Mouse (Mus musculus): ENCODE measurements at regions not wholly inside any gene's neighbourhood (a gene's known extent, or its start where the extent isn't known, plus 50 kb on each side); places are given as distances from the start of the nearest gene placed in this dataset.

DNA sequence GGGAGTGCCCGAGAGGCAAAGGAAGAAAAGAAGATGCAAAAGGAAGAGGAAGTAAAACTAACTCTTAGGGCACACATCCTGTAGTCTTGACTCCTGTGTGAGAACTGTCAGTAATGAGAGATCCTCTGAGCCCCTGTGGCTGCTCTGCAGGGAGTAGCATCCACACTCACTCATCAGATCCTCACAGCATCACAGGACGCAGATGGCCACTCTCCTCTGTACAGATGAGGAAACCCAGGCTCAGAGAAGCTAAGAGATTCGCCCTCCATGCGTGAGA, 117.0 kb upstream of the Habp2 start:
- DNase-seq (ENCODE audit: extremely low spot score in 1 of 2, low spot score in 1 of 2), result no peak

DNA sequence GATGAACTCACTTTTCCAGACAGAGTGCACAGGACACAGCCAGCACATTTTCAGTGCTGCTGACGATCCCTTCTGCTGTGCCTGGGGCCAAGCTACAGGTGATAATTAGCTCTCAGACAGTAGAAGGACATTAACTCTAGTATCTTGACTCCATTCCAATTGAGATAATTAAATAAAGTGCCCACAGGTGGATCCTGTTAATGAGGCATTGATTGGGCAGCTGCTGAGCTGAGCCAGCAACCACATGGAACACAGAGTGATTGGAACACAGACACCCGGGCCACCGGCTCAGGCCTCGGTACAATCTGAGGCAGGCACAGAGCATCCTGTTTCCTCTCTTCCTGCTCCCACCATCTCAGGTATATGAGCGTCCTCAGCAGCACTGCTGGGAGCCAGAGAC, 114.5 kb upstream of the Habp2 start:
- no peak for DNase-seq (ENCODE audit: extremely low spot score in 1 of 2, low spot score in 1 of 2)

DNA sequence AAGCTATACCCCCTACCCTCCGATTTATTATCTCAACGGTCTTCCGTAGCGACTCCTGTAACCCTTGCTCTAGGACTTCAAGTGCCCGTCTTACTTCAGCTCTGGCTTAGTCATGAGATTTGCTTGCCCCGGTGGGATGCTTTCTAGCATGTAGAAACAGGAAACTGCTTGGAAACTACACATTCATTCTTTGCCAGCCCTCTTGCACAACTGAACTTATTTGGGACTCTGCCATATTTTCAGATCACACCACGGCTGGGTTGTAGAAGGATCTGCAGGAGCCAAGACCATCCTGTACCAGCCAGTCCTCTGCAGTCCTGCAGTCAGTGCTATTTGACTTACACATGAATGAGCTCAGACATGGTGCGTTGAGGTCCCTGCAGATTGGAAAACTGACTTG, 110.9 kb upstream of the Habp2 start:
- no peak for DNase-seq (ENCODE audit: extremely low spot score in 1 of 2, low spot score in 1 of 2)

DNA sequence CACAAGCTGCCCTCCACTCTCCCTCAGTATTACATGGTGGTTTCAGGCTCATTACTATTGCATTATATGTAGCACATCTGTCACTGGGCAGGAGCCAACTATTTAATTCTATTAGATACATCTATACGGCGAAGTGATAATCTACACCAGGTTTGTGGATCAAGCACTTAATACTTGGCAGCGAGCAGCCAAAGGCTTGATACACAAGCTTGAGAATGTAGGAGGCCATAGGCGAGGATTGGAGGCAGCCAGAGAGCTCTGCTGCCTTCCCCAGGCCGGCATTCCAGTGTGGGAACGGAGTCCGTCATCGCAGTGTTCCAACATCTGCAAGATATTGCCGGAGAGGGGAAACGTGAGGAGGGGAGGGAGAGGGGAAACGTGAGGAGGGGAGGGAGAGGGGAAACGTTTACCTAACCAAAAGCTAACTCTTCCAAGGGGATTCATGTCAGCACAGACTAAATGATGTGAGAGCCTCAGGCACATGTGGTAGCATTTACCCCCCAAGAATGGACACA, 109.6 kb upstream of the Habp2 start:
- DNase-seq (ENCODE audit: extremely low spot score in 1 of 2, low spot score in 1 of 2), result no peak

DNA sequence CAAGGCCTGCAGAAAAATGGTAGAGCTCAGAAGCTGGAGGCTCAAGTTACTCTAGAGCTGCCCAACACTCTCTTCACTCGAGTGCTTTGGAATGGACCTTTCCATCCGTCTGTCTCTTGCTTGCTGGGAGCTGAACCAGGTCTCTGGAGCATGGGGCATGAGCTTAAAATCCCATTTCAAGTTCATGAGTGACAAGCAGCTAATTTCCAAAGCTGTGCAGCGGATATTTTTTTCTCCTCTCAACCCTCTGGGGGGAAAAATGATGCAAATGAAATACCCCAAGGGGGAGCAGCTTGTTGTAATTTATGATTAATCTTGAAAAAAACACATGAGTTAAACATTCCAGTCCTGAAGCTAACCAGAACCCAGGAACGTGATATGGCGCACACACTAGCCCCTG, 101.2 kb upstream of the Habp2 start:
- DNase-seq (ENCODE audit: extremely low spot score in 1 of 2, low spot score in 1 of 2), result no peak

DNA sequence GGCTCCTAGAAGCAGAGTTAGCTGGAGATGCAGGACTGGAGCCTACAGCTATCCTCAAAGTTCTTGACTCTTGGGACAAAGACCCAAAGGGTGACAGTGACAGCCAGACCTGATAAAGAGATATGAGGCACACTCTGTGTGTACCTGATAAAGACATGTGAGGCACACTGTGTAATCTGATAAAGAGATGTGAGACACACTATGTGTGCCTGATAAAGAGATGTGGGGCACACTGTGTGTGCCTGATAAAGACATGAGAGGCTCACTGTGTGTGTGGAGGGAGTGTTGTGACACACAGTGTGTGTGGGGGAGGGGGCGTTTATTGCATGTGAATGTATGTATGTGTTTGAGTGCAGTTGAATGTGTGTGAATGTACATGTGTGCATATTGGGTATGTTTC, 97.8 kb upstream of the Habp2 start:
- no peak for DNase-seq (ENCODE audit: extremely low spot score in 1 of 2, low spot score in 1 of 2)

DNA sequence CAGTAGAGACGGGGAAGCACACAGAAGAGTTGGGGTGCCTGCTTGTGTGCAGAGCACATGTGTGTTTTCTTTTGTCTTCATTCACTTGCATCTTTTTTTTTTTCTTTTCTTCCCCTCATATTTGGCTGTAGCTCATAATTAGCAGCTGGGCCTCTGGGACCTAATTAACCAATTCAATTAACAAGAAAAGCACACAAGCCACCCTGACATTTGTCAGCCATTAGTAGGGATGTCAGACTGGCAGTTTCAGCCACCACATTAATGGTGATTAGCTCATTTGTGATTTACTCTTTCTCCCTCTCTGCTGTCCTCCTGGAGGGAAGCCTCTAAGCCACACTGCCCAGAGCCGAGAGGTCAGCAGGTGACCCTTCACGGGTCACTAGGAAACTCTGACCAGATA, 96.7 kb upstream of the Habp2 start:
- no peak for DNase-seq (ENCODE audit: extremely low spot score in 1 of 2, low spot score in 1 of 2)

DNA sequence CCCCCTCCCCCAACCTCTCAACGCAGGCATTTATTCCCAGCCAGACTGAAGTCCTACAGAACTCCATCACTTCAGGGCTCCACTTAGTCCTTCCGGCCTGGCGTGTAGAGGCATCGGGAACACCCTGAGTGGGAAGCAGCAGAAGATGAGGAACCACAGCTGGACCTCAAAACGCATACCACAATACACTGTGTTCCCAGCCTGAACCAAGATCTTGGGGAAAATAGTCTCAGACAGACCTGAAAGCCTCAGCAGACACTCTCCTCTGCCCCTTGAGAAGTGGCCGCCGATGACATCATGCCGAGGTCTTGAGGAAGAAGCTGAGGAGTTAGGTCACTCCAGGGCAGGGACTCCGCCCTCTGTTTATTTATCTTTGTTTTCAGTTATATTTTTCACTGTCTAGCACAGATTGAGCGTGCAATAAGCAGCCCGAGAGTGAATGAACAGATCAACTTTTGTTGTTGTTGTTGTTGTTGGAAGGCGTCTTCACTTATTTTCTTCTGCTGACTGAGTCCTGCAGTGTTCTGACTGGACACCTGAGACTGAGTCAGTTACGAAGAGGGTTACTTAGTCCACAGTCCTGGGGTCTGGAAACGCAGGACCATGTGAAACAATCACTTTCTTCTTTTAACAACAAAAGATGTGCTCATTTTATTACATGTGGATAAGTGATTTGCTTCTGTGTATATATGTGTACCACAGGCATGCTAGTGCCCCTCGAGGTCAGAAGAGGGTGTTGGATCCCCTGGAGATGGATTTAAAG, 88.3 kb upstream of the Habp2 start:
- no peak for DNase-seq (ENCODE audit: extremely low spot score in 1 of 2, low spot score in 1 of 2)

DNA sequence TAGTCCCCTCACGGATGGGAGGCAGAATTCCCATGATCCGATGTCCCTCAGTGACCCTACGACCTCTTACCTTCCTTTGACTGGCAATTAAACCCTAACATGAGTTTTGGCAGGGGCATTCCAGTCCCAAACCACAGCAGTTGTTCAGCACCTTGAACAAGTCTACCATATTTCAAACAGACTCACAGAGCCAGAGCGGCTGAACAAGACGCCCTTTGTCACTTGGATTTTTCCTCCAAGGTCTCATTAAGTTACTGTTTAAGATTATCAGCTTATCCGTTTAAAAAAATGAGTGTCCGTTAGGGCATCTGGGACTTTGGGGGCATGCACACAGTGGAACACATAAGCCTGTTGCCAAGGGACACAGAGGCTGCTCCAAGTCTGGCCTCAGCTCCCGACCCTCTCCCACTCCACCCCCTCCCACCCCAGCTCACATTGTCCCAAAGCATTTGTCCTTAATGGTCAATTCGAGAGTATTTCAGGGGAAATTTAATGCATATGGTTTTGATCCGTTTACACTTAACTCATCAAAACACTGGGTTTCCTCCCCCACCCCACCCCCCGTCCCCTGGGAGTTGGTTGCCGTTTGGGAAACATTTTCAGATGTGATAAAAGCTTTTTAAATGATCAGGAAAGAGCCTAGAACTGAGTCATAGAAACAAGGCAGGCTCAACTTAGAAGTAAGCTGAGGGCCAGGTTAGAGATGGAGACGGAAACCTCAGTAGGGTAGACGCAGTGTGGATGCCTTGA, 87.4 kb upstream of the Habp2 start:
- DNase-seq (ENCODE audit: extremely low spot score in 1 of 2, low spot score in 1 of 2), result no peak

DNA sequence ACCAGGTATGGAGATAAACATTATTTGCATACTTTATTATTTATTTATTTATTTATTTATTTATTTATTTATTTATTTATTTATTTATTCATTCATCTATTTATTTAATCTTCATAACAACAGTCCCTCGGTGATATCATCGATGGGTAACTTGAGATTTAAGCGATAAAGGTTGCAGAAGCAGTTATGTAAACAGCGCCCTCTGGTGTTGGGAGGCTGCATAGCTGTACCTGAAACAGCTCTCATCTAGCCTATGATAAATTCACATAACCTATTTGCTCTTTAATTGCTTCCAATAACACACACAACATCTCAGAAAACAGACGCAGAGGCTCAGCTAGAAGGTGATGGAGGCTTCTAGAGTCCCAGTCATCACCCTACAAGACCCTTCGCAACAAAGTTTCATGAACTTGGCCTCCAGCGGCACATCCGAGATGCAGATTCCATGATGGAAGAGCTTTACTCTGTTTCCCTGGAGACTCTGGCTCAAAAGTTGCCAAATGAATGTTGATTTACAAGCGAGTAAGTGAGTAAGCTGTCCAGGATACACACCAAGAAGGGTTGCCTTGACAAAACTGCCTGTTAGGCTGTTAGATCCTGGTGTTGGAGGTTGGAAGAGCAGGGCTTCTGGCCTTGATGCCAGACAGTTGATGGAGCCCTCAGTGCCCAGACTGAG, 85.8 kb upstream of the Habp2 start:
- DNase-seq (ENCODE audit: extremely low spot score in 1 of 2, low spot score in 1 of 2), result peak in 1 of 2 experiments; percentile 6

DNA sequence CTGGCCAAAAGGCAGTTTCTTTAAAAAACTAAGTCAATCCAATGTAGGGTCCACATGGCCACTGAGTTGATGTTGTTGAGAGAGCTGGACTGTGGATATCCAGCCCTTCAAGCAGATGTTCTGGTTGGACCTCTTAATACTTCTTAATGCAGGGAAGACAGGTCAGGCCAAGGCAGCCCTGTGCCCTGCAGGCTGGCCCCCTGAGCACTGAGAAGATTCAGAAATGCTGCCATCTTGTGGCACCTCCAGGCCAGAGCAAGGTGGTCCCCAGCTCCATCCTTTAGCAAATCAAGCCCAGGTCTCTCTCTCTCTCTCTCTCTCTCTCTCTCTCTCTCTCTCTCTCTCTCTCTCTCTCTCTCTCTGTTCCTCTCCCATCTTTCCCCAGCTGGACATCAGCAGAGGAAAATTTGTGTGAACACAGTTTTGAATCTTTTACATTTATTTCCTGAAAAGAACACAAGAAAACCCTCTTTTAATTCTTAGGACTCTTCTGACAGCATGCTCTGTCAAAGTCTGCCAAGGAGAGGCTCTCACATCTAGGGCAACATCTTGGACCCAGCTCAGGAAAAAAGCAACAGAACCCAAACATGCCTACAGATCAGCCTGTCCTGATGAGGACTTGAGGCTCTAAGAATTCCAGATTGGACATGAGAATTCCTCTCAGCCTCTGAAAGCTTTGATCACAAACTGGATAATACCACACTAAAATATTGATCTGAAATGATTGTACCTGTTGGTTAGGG, 85.0 kb upstream of the Habp2 start:
- DNase-seq (ENCODE audit: extremely low spot score in 1 of 2, low spot score in 1 of 2), result peak in 1 of 2 experiments; percentile 41

DNA sequence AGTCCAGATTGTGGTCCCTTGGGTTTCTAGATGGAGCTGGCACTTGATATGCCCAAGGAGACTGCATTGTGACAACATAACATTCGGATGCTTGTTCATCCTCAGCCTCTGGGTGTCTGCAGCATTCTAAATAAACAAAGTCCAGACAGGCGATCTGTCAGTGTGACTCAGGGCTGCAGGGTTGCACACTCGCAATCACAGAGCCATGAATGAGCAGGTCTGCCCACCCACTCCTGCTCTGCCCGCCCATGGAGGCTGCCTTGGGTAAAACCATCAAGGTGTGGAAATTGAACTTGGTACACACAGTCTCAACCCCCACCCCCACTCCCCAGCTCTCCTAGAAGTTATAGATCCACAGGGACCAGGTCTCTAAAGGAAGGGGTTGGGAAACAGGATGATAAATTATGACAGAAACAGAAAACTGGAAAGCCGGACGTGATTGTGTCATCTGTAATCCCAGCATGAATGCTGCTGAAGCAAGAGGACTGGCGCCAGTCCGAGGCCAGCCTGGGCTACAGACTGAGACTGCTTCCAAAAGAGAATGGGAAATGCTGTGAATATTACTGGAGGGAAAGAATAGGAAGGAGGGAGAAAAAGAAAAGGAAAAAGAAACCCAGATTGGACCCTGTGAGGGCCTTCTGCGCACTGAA, 84.3 kb upstream of the Habp2 start:
- no peak for DNase-seq (ENCODE audit: extremely low spot score in 1 of 2, low spot score in 1 of 2)

DNA sequence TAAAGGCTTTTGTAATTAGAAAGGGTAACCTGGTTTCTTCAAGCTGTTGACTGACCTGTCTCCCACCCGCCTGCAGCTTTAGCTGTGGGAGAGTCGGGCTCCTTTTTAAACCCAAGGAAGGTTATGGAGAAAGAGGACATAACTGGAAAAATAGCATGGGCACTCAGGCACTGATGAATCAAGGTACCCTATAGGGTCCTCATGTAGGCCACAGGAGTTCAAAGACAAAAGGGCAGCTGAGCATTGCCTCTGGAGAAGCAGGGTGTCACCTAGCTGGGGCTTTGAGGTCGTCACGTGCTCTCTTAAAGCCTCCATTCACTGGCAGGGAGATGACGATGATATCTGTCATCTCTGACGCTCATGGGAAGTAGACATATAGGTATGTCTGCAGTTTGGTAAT, 68.4 kb upstream of the Habp2 start:
- no peak for DNase-seq (ENCODE audit: extremely low spot score in 1 of 2, low spot score in 1 of 2)

DNA sequence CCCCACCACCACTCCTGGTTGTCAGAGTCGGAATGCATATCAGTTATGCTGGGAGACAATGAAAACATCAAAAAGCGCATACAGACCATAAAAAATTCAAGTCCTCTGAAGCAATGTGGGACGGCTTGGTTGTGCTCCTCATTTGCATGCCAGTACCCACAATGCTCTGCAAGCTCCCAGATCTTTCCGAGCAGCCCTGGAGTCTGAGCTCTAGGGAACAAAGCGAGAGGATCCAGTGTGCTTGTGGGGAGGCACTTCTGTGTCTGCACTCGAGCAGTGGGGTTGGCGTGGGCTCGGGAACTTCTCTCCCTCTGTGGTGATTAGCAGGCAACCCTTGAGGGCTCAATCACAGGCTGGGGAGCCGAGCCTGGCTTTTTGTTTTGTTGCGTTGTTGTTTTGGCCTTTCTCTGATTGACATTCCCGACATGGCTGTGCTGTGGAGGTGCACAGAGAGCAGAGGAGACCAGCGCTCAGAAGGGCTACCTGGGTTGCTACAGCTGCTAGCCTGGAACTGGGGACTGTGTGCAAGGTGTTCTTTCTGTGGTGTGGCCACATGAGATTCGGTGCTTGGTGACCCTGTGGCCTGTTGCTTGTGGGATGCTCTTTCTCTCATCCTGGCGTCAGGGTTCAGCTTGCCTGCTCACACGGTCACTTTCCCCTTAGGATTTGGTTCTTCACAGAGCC, 66.1 kb upstream of the Habp2 start:
- peak in 1 of 2 experiments; percentile 7 for DNase-seq (ENCODE audit: extremely low spot score in 1 of 2, low spot score in 1 of 2)

DNA sequence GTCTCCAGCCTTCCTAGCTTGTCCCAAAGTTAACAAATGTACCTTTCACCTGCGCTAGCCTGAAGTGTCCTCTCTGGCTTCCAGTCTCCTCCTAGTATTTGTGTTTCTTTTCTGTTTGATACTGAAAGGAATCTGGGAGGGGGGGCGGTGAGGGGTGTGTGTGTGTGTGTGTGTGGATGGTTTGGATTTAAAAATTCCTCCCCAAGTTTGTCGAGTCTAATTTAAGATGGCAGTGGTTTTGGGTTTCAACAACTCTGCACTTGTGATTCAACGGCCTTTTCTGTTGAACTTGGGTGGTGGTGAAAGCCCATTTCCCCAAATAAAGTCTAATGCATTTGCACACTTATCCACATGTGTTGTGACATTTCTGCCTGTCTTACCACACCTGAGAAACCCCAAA, 64.4 kb upstream of the Habp2 start:
- no peak for DNase-seq (ENCODE audit: extremely low spot score in 1 of 2, low spot score in 1 of 2)

DNA sequence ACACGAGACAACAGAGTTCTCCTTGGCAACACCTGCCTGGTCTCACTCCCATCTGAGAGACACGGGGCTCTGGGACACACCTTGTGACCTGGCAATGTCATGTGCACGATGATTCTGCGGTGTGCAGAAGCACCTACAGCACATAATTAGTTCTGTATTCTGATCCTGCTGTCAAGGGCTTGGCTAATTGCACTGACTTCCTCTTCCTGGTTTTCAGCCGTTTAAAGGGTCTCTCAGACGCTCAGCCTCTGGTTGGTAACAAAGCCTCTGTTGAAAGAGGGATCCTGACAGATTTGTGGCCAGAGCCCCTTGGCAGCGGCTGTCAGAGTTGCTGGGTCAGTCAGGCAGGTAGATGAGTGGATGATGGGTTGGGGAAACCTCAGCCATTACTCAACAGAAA, 61.9 kb upstream of the Habp2 start:
- DNase-seq (ENCODE audit: extremely low spot score in 1 of 2, low spot score in 1 of 2), result no peak

DNA sequence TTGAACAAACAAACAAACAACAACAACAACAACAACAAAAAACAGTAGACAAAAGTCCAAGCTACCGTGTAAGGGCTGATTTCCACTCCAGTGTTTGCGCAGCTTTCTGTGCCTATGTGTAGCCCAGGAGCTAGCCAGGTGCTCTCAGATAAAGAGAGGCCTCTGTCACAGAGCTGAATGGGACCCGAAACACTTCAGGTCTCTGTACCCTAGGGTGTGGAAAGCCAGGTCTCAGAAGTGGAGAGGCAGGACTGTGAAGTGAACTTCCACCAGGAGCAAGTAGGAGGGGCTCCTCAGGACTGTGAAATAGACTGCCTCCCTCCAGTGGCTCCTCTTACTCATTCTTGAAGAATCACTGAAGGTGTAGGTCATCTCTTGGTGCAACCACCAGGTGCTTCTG, 61.4 kb upstream of the Habp2 start:
- DNase-seq (ENCODE audit: extremely low spot score in 1 of 2, low spot score in 1 of 2), result no peak

DNA sequence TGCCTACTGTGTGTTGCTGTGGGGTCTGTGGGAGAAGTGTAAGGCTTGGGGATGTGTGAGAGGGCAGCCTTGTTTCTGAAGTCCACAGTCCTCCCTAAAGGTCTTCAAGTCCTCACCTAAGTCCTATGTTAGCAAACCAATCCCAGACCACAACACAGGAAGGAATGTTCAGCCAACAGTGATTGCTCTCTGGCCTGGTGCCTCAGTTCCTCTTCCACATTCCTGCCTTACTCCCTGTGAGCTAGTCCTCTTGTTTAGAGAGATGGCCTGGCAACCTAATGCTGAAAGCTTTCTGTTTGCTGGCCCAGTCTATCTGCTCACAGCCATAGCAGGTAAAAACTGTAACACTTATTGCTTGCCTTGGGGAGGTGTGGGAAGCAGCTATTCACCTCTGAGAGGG, 58.4 kb upstream of the Habp2 start:
- no peak for DNase-seq (ENCODE audit: extremely low spot score in 1 of 2, low spot score in 1 of 2)

DNA sequence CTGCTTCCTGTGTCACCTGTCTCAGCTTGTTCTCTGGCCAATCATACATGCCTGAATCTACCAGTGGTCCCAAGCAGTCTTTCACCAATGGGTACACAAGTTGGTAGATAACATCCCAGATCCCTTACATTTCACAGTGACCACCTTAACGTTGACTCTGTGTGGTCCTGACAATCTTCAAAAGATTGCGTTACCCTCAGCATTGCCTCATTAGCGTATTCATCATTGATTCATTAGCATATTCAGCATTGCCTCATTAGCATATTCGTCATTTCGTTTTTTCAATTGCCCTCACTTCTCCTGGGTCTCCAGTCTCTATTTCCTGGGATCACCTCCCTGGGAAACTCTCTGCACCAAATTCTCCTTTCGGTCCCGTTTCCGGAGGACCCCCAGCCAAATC, 55.5 kb upstream of the Habp2 start:
- no peak for DNase-seq (ENCODE audit: extremely low spot score in 1 of 2, low spot score in 1 of 2)

DNA sequence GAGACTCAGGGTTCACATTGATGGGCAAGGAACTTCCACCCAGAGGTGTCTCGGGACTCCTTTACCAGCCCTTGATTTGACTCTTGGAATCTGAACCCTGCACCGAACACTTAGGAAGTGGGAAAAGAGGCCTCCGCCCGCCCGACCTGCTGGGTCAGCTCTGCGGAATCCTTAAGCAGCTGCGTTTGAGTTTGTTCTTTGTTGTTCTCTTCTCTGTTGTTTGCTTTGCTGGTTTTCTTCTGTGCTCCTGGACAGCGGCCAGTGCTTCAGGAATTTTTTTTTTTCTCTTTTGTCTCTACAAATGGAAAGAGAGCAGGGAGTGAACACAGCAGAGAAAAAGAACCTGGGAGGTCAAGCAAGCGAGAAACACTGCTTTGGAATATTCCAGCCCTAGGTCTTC, 55.1 kb upstream of the Habp2 start:
- DNase-seq (ENCODE audit: extremely low spot score in 1 of 2, low spot score in 1 of 2), result peak in 1 of 2 experiments; percentile 4
